Mouse (Mus musculus) myocyte (in vitro differentiated cells): ENCODE results near the gene Bdkrb2.

Source experiments
- CEBPB ChIP-seq: IDR thresholded peaks from 2 replicates; pipeline ENCODE4 v1.6.1; 2011; ENCODE audit warnings: mild to moderate bottlenecking, moderate library complexity; ENCODE audit not compliant: poor library complexity, insufficient read depth, severe bottlenecking
- MAX ChIP-seq: IDR thresholded peaks from one replicate; pipeline ENCODE4 v1.6.1; 2011; ENCODE audit warnings: low read depth, mild to moderate bottlenecking, control low read depth
- MYOD1 ChIP-seq, 3 experiments: IDR thresholded peaks; one replicate each; pipeline ENCODE4 v1.6.1; 2011; ENCODE audit warnings: control low read depth in 2 of 3, low read depth in 2 of 3, mild to moderate bottlenecking in 2 of 3, moderate library complexity in 1 of 3; ENCODE audit not compliant: insufficient read length in 2 of 3, control insufficient read depth in 1 of 3
- POLR2A ChIP-seq: IDR thresholded peaks from one replicate; pipeline ENCODE4 v1.6.1; 2011; ENCODE audit warnings: low read depth, mild to moderate bottlenecking, control low read depth, moderate library complexity; ENCODE audit not compliant: insufficient read length
- SRF ChIP-seq: IDR thresholded peaks from one replicate; pipeline ENCODE4 v1.6.1; 2011; ENCODE audit warnings: low read depth; ENCODE audit not compliant: control insufficient read depth, insufficient read length

- TF ChIP-seq SRF (no peak), POLR2A (no peak), CEBPB (no peak), MYOD1 (IDR thresholded peaks at IDR 0.05; ENCODE audit: control insufficient read depth in 1 of 3, insufficient read length in 2 of 3, low read depth in 2 of 3) (no peak), MAX (no peak)
Observed at GRCm38 (mm10) chr12:105574356-105574755, 11.3 kb downstream of the Bdkrb2 start.
